Mouse (Mus musculus) liver, embryonic 15.5 days (tissue): Measurements from ENCODE around the gene Fam102a. TPM values are rescaled to one million over a fixed set of nuclear protein-coding genes. Genes with fewer than 3 reads are reported as not detected.

Experiments
- ATAC-seq: fragments of 200-750 bp; cut with Nextera tagmentation; 2 replicates; pipeline ENCODE4 v1.8.0; 2017; ENCODE audit warnings: moderate number of reproducible peaks, mild to moderate bottlenecking, moderate library complexity; ENCODE audit not compliant: insufficient read depth
- H3K27ac ChIP-seq: fragments of 300-500 bp; sonication (generic); replicated peaks from 2 replicates; pipeline ENCODE4 v1.5.1; 2015; ENCODE audit warnings: mild to moderate bottlenecking, inconsistent platforms
- H3K27me3 ChIP-seq: fragments of 300-500 bp; sonication (generic); 2 replicates; pipeline ENCODE4 v1.6.1; 2015; ENCODE audit warnings: mild to moderate bottlenecking, inconsistent platforms
- H3K36me3 ChIP-seq: fragments of 300-500 bp; sonication (generic); replicated peaks from 2 replicates; pipeline ENCODE4 v1.6.1; 2015; ENCODE audit warnings: moderate library complexity, mild to moderate bottlenecking, inconsistent platforms
- H3K4me1 ChIP-seq: fragments of 300-500 bp; sonication (generic); replicated peaks from 2 replicates; pipeline ENCODE4 v1.6.1; 2015; ENCODE audit warnings: inconsistent platforms
- H3K4me2 ChIP-seq: fragments of 300-500 bp; sonication (generic); 2 replicates; pipeline ENCODE4 v1.6.1; 2015; ENCODE audit warnings: moderate library complexity, mild to moderate bottlenecking, inconsistent platforms
- H3K4me3 ChIP-seq: fragments of 300-500 bp; sonication (generic); replicated peaks from 2 replicates; pipeline ENCODE4 v1.5.1; 2015; ENCODE audit warnings: mild to moderate bottlenecking, inconsistent platforms
- H3K9ac ChIP-seq: fragments of 300-500 bp; sonication (generic); 2 replicates; pipeline ENCODE4 v1.6.1; 2015; ENCODE audit warnings: moderate library complexity, mild to moderate bottlenecking, inconsistent platforms
- H3K9me3 ChIP-seq: fragments of 300-500 bp; sonication (generic); replicated peaks from 2 replicates; pipeline ENCODE4 v1.6.1; 2016; ENCODE audit warnings: inconsistent platforms
- WGBS: fragments of 180-500 bp; shearing (Covaris S2); methylation state at CpG from one replicate; pipeline ENCODE4 v1.1.7; 2015; ENCODE audit warnings: mixed read lengths; ENCODE audit not compliant: insufficient replicate concordance; 5-methylcytosine and 5-hydroxymethylcytosine counted together
- polyA plus RNA-seq: library from polyadenylated mRNA; unstranded; fragments of >200 nt; fragmentation: Nextera tagmentation; extraction: Ambion mirVana; gene quantifications from 2 replicates; pipeline ENCODE4 v1.2.1, GENCODE M21; 2015

Gene Fam102a
- polyA plus RNA-seq, 1 experiment from 2014 or later = 1.3 TPM

GRCm38 (mm10) chr2:32610610-32611229 is 75.6 kb downstream of the Fam102a start:
- H3K4me2 ChIP-seq = peak overlapping the region; percentile 92
- no peak for ATAC-seq
- no peaks in the 10 kb centered on the region for H3K27me3 ChIP-seq
- H3K4me3 ChIP-seq = peak overlapping the region; percentile 49
- 16% methylated on average over 23 of the region's 23 CpGs for WGBS
- peak overlapping the region; percentile 4; the same call in 1 of the 2 replicates for H3K9ac ChIP-seq
- H3K4me1 ChIP-seq = peaks cover 65% of the 10 kb centered on the region
- H3K27ac ChIP-seq = no peak overlapping the region
- no peaks in the 10 kb centered on the region for H3K9me3 ChIP-seq
- peaks cover 27% of the 10 kb centered on the region for H3K36me3 ChIP-seq

DNA sequence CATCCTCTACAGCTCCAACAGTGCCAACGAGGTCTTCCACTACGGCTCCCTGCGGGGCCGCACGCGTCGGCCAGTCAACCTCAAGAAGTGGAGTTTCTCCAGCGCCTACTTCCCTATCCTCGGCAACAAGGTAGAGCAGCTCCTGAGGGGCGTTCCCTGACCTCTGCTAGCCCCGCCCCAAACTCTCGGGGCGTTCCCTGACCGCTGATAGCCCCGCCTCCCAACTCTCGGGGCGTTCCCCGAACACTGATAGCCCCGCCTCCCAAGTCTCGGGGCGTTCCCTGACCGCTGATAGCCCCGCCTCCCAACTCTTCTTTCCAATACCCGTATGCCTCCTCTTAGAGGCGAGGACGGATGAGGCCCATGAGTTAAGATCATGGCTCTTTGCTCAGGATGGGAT is 77.1 kb downstream of the Fam102a start:
- no peak overlapping the region for H3K27ac ChIP-seq
- H3K9me3 ChIP-seq = no peaks in the 10 kb centered on the region
- H3K4me2 ChIP-seq = no peak overlapping the region
- peaks cover 39% of the 10 kb centered on the region for H3K36me3 ChIP-seq
- no peak overlapping the region for H3K9ac ChIP-seq
- ATAC-seq = no peak
- peaks cover 51% of the 10 kb centered on the region for H3K4me1 ChIP-seq
- WGBS = 72% methylated on average over 26 of the region's 26 CpGs
- H3K4me3 ChIP-seq = no peak overlapping the region
- no peaks in the 10 kb centered on the region for H3K27me3 ChIP-seq

- WGBS = 93% methylated on average over 1 of the region's 1 CpGs
- H3K36me3 ChIP-seq = peaks cover 57% of the 10 kb centered on the region
- H3K4me3 ChIP-seq = no peak overlapping the region
- no peaks in the 10 kb centered on the region for H3K9me3 ChIP-seq
- no peak overlapping the region for H3K27ac ChIP-seq
- H3K27me3 ChIP-seq = no peaks in the 10 kb centered on the region
- no peak overlapping the region for H3K9ac ChIP-seq
- ATAC-seq = no peak
- peaks cover 31% of the 10 kb centered on the region for H3K4me1 ChIP-seq
- no peak overlapping the region for H3K4me2 ChIP-seq
Observed at GRCm38 (mm10) chr2:32617109-32617508, 82.0 kb downstream of the Fam102a start.

DNA sequence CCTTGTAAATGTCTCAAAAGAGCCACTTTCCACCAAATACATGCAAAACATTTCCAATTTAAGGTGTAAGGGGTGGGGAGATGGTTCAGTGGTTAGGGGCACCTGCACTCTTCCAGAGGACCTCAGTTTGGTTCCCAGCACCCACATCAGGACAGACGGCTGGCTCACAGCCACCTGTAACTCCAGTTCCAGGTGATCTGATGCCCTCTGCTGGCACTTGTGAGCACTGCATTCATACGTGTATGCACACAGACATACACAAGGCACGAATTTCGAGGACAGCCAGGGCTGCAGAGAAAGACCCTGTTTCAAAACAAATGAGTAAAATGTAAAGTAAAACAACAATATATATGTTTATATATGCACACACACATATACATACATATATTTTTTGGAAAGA is 82.5 kb downstream of the Fam102a start:
- Histone ChIP-seq H3K9ac (no peak overlapping the region), H3K4me1 (peaks cover 27% of the 10 kb centered on the region), H3K27ac (no peak overlapping the region), H3K4me2 (no peak overlapping the region), H3K4me3 (no peak overlapping the region), H3K27me3 (no peaks in the 10 kb centered on the region), H3K36me3 (peaks cover 52% of the 10 kb centered on the region), H3K9me3 (no peaks in the 10 kb centered on the region)
- WGBS = 82% methylated on average over 4 of the region's 4 CpGs
- ATAC-seq = no peak

GRCm38 (mm10) chr2:32618051-32618450 is 82.9 kb downstream of the Fam102a start:
- no peak overlapping the region for H3K4me2 ChIP-seq
- peaks cover 50% of the 10 kb centered on the region for H3K36me3 ChIP-seq
- no peak for ATAC-seq
- 84% methylated on average over 9 of the region's 9 CpGs for WGBS
- H3K9me3 ChIP-seq = no peaks in the 10 kb centered on the region
- no peak overlapping the region for H3K9ac ChIP-seq
- peaks cover 27% of the 10 kb centered on the region for H3K4me1 ChIP-seq
- no peak overlapping the region for H3K27ac ChIP-seq
- H3K27me3 ChIP-seq = no peaks in the 10 kb centered on the region
- no peak overlapping the region for H3K4me3 ChIP-seq

Other genes with a start within 250 kb of the Fam102a start
- 7.9 and 10.2 TPM in 2 replicates for gene Golga2, start 247.9 kb upstream of the Fam102a start, polyA plus RNA-seq
- gene Swi5, start 247.3 kb upstream of the Fam102a start, polyA plus RNA-seq = 156 and 158 TPM in 2 replicates
- 17.0 and 18.0 TPM in 2 replicates for gene Ciz1, start 183.0 kb upstream of the Fam102a start, polyA plus RNA-seq
- gene Dnm1, start 182.0 kb upstream of the Fam102a start, polyA plus RNA-seq = 0.44 and 0.50 TPM in 2 replicates
- 25.0 and 29.0 TPM in 2 replicates for gene 1110008P14Rik, start 153.4 kb upstream of the Fam102a start, polyA plus RNA-seq
- gene Lcn2, start 147.1 kb upstream of the Fam102a start, polyA plus RNA-seq = 185 and 214 TPM in 2 replicates
- 12.0 and 12.2 TPM in 2 replicates for gene Ptges2, start 139.4 kb upstream of the Fam102a start, polyA plus RNA-seq
- 2.4 TPM in 2 replicates for gene Naif1, start 84.9 kb upstream of the Fam102a start, polyA plus RNA-seq
- gene Slc25a25, start 83.9 kb upstream of the Fam102a start, polyA plus RNA-seq = 9.6 and 10.4 TPM in 2 replicates
- gene Dpm2, start 35.5 kb downstream of the Fam102a start, polyA plus RNA-seq = 48.2 and 49.0 TPM in 2 replicates
- 0.22 TPM in 1 of 2 replicates, not detected in the other for gene Pip5kl1, start 39.5 kb downstream of the Fam102a start, polyA plus RNA-seq
- gene 9430097D07Rik, start 40.4 kb downstream of the Fam102a start, polyA plus RNA-seq = not detected in 2 replicates
- 7.9 and 8.5 TPM in 2 replicates for gene St6galnac4, start 51.8 kb downstream of the Fam102a start, polyA plus RNA-seq
- 11.6 and 11.7 TPM in 2 replicates for gene St6galnac6, start 64.4 kb downstream of the Fam102a start, polyA plus RNA-seq
- gene Ak1, start 86.4 kb downstream of the Fam102a start, polyA plus RNA-seq = 4.7 and 6.6 TPM in 2 replicates
- 23.5 and 29.5 TPM in 2 replicates for gene Eng, start 111.3 kb downstream of the Fam102a start, polyA plus RNA-seq
- gene Fpgs, start 168.8 kb downstream of the Fam102a start, polyA plus RNA-seq = 41.2 and 51.2 TPM in 2 replicates
- gene Cdk9, start 177.7 kb downstream of the Fam102a start, polyA plus RNA-seq = 48.3 and 49.6 TPM in 2 replicates
- gene Sh2d3c, start 185.7 kb downstream of the Fam102a start, polyA plus RNA-seq = 7.0 and 8.3 TPM in 2 replicates
- gene 6330409D20Rik, start 205.7 kb downstream of the Fam102a start, polyA plus RNA-seq = not detected in 2 replicates
- 24.7 and 27.7 TPM in 2 replicates for gene Tor2a, start 221.9 kb downstream of the Fam102a start, polyA plus RNA-seq
- 0.13 TPM in 1 of 2 replicates, not detected in the other for gene Ttc16, start 240.3 kb downstream of the Fam102a start, polyA plus RNA-seq
- 1.5 and 1.8 TPM in 2 replicates for gene Ptrh1, start 240.5 kb downstream of the Fam102a start, polyA plus RNA-seq
- gene Cfap157, start 249.1 kb downstream of the Fam102a start, polyA plus RNA-seq = not detected in 2 replicates